Mouse (Mus musculus) MEL (cell line): Measurements from ENCODE around the gene Ttc29.

Experiments
- CTCF ChIP-seq, 3 experiments: IDR thresholded peaks in 2 of 3; conservative IDR thresholded peaks in 1 of 3; 2 replicates each; pipeline ENCODE4 v1.5.1; 2011 to 2012; ENCODE audit warnings: low read length in 3 of 3, low read depth in 2 of 3, mild to moderate bottlenecking in 2 of 3, improper control_type of control experiment in 1 of 3, inconsistent platforms in 1 of 3, mixed read lengths in 1 of 3, moderate library complexity in 1 of 3; ENCODE audit not compliant: control insufficient read depth in 1 of 3, insufficient read depth in 1 of 3, poor library complexity in 1 of 3, severe bottlenecking in 1 of 3
- ELF1 ChIP-seq: IDR thresholded peaks from 2 replicates; pipeline ENCODE4 v1.6.1; 2014; ENCODE audit warnings: low read depth, mild to moderate bottlenecking, inconsistent platforms, low read length, improper control_type of control experiment, moderate library complexity
- EP300 ChIP-seq, 2 experiments: IDR thresholded peaks; 2 replicates each; pipeline ENCODE4 v1.6.1; 2011; ENCODE audit warnings: improper control_type of control experiment in 2 of 2, low read length in 2 of 2, low read depth in 1 of 2, mild to moderate bottlenecking in 1 of 2
- GATA1 ChIP-seq: IDR thresholded peaks from 2 replicates; pipeline ENCODE4 v1.6.1; 2011; ENCODE audit warnings: low read depth, low read length, improper control_type of control experiment
- HCFC1 ChIP-seq: IDR thresholded peaks from 2 replicates; pipeline ENCODE4 v1.6.1; 2012; ENCODE audit warnings: low read depth, mild to moderate bottlenecking, inconsistent platforms, low read length, improper control_type of control experiment, moderate library complexity
- KAT2A ChIP-seq: conservative IDR thresholded peaks from 2 replicates; pipeline ENCODE4 v1.6.1; 2012; ENCODE audit warnings: low read depth, low read length, improper control_type of control experiment, inconsistent platforms
- MAX ChIP-seq: IDR thresholded peaks from 2 replicates; pipeline ENCODE4 v1.6.1; 2011; ENCODE audit warnings: low read length, improper control_type of control experiment
- MEF2A ChIP-seq: IDR thresholded peaks from 2 replicates; pipeline ENCODE4 v1.6.1; 2014; ENCODE audit warnings: low read depth, mild to moderate bottlenecking, inconsistent platforms, low read length, improper control_type of control experiment; ENCODE audit not compliant: poor library complexity, insufficient replicate concordance, severe bottlenecking; ENCODE audit errors: extremely low read depth
- MXI1 ChIP-seq: IDR thresholded peaks from 2 replicates; pipeline ENCODE4 v1.6.1; 2011; ENCODE audit warnings: mild to moderate bottlenecking, low read depth, low read length, improper control_type of control experiment
- NELFE ChIP-seq: IDR thresholded peaks from 2 replicates; pipeline ENCODE4 v1.6.1; 2011; ENCODE audit warnings: low read depth, low read length, improper control_type of control experiment
- POLR2A ChIP-seq, 2 experiments: IDR thresholded peaks; 2 replicates each; pipeline ENCODE4 v1.6.1; 2011 to 2012; ENCODE audit warnings: low read length in 2 of 2, mild to moderate bottlenecking in 2 of 2, control low read depth in 1 of 2, improper control_type of control experiment in 1 of 2, low read depth in 1 of 2, moderate library complexity in 1 of 2; ENCODE audit not compliant: control insufficient read depth in 1 of 2, insufficient read depth in 1 of 2, poor library complexity in 1 of 2
- POLR2AphosphoS2 ChIP-seq: IDR thresholded peaks from 2 replicates; pipeline ENCODE4 v1.6.1; 2011; ENCODE audit warnings: low read length, improper control_type of control experiment
- SMC3 ChIP-seq: IDR thresholded peaks from 2 replicates; pipeline ENCODE4 v1.6.1; 2011; ENCODE audit warnings: low read depth, low read length, improper control_type of control experiment

DNA sequence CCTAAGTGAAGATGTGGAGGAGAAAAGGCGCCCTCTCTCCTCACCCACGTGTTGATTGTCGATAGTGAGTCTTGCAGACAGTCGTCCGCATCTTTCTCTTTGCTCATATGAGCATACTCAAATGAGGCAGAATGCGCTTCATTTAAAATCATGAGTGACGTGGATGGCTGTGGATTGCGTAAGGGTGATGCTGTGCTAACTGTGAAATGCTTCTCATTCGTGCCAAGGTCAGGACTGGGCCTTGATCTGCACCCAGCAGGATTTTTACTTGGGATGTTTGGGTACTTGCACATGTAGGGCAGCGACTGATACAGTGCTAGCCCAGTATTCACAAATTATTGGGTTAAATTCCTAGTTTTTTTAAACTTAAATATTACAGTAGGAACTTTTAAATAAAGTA is 56.2 kb downstream of the Ttc29 start:
- no peak for TF ChIP-seq KAT2A
- no peak for TF ChIP-seq MEF2A
- TF ChIP-seq NELFE: no peak
- no peak for TF ChIP-seq CTCF (IDR thresholded peaks at IDR 0.05 in 2 of 3, conservative IDR thresholded peaks at IDR 0.05 in 1 of 3; ENCODE audit: control insufficient read depth in 1 of 3, insufficient read depth in 1 of 3, low read depth in 2 of 3, low read length in 3 of 3, poor library complexity in 1 of 3, severe bottlenecking in 1 of 3)
- no peak for TF ChIP-seq SMC3
- no peak for TF ChIP-seq EP300 (IDR thresholded peaks at IDR 0.05; ENCODE audit: low read depth in 1 of 2, low read length in 2 of 2)
- no peak for TF ChIP-seq ELF1
- no peak for TF ChIP-seq POLR2AphosphoS2
- TF ChIP-seq POLR2A (IDR thresholded peaks at IDR 0.05; ENCODE audit: control insufficient read depth in 1 of 2, insufficient read depth in 1 of 2, low read depth in 1 of 2, low read length in 2 of 2, poor library complexity in 1 of 2): no peak
- no peak for TF ChIP-seq HCFC1
- TF ChIP-seq MXI1: no peak
- no peak for TF ChIP-seq GATA1
- no peak for TF ChIP-seq MAX
